Mouse (Mus musculus) hindlimb bud, embryonic 11.5 days (tissue): ENCODE measurements at regions not wholly inside any gene's neighbourhood (a gene's known extent, or its start where the extent isn't known, plus 50 kb on each side); places are given as distances from the start of the nearest gene placed in this dataset.

Source experiments
- DNase-seq: peaks from one replicate; pipeline ENCODE4 v3.0.0-alpha.2; 2012; ENCODE audit warnings: low read depth, low spot score; ENCODE audit errors: extremely low spot score

DNA sequence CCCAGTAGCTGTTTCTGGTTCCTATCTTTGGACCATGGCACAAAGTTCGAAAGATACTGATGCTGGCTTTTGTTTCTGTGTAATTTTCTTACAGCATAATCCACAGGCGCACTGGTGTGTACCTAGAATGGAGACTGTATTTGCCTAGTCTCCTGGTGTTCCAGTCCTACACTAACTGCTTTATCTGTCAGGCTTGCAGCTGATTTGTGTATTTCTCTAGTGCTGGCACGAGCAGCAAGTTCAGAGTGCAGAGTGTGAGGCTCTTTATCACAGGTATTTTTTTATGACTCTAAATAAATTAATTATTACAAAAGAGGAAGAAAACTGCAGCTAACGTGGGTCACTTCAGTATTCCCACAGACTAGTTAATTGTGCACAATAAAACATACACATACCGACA, 405.1 kb upstream of the Zeb2 start:
- DNase-seq: no peak

DNA sequence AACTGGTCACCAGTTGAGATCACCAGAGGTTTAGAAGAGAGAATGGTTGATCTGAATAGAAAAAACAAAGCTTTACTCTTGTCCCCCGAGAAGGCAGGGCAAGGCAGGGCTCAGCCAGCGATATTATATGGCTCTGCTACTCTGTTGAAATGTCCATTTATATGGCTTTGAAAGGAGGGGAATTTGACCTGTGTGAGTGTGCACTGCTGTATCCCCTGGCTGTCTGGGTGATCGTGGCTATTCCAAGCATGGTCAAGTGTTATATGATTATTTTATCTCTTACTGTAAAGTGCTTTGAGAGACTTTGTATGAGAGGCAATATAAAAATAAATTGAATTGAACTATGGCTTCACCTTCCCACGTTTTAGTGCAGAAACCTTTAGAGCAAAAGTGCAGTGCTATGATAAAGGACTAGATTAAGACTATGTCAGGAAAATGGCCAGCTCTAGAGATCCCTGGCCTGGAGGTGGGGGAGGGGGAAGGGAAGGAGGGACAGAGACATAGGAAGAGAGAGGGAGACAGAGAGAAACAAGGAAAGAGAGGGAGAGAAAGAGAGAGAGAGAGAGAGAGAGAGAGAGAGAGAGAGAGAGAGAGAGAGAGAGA, 402.5 kb upstream of the Zeb2 start:
- no peak for DNase-seq

DNA sequence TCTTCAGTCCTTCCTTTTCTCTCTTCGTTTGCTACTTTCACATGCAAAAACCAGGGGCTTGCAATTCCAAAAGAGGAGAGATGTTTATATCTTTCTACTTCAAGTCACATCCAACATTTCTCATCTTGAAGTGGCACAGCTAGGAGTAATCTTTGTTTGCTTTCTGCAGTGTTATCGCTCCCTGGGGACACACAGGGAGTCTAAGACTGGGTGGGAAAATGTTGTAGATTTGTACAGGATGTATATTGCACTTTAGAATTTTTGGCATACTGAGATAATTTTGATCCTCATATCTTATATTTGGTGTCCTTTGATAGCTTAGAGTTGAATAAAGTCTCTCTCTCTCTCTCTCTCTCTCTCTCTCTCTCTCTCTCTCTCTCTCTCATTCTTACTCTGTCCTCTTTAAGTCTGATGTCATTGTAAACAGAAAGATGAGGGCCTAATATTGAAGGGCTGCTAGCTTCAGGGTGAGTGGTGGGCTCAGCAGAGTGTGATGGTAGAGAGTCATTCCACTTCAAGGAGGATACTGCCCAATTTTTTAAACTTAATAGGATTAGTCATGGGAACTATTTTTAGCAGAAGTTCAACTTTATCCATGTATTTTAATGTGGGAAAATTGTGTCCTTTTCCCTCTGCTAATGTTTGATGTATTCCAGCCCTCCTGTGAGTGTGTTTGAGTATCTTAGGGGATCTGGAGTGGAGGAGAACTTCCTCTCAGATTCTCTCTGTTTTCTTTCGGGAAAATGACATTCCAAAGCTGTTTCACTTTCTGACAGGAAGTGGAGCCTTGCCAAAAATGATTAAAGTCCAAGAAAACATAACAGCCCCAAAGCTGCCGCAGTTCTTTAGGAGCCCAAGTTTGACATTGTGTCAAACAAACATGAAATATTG, 397.3 kb upstream of the Zeb2 start:
- no peak for DNase-seq

DNA sequence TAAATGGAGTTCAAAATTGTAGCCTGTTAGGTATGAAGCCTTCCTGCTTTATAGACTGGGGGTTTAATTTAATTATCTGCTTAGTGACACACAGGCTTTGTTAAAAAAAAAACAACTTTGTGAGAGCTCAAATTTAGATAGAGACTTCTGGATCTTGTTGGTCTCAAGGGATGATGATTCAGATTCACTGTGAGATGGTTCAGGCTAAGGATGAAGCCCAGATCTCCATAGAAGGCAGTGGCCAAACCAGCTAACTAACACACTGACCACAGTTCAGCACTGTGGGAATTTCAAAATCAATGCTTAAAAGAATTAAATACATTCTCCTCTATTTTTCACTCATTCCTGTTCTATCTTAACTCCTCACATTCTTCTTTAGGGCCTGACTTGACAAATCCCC, 395.7 kb upstream of the Zeb2 start:
- DNase-seq: no peak

DNA sequence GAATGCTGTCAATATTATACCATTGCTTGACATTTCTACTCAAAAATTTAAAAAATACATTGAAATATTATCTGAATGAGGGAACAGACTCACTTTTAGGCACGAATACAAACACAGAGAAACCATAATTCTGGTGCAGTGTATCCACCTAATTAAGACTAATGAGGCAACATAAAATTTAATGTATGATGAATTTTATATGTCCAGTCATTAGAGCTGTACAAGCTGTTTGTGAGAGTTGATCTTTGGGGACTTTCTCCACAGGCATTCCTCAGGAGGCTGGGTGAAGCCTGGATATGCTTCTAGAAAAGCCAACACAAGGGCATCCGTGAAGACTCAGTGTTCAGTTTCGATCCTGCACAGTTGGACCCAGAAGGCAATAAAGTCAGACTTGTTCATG, 394.6 kb upstream of the Zeb2 start:
- DNase-seq: no peak

DNA sequence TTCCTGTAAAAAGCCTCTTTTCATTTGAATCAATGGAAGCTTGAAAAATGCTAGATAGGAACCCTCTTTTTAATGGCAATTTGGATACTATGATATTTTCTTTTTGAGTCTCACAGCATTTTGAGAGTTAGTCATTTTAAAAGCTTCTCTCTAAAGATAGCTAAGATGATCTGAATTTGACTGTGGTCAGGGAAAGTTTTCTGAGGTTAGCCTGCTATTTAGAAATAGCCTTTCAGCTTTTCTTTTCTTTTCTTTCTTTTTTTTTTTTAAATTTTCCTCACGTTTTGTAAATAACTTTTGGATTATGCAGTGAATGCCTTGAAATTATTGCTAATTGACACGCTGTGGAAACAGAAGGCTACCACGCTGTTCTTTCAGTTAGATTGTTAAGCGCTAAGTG, 387.3 kb upstream of the Zeb2 start:
- DNase-seq: no peak

DNA sequence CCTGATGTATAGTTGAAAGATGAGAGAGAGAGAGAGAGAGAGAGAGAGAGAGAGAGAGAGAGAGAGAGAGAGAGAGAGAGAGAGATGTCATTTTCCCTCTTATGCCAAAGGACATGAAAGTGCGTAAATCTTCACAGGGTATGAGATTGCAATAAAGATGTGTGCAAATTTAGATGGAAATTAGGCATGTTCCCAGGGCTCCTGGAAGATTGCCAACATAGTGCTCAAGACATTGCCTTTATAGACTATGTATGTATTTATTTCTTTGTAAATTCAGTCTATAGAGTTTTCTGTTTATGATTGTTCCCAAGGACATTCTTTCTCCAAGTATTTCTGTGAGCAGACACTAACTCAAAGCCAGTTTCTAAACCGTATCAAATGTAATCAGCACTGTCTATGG, 376.5 kb upstream of the Zeb2 start:
- DNase-seq: no peak

DNA sequence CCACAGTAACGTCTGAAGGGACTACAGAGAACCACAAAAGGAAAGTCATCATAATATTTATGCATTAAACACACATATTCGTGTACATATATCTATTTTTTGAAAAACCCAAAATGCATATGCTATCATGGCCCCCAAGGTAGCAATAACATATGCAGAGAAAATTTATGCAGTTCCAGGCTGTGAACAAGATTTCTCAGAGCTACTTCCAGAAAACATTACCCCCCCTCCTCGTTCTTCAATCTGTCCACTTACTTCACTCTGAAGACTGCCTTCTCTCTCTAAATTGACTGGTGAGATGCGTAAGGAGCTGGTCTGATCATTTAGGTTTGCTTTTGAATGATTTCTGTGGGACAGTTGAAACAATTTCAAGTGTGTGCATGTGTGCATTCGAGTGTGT, 369.3 kb upstream of the Zeb2 start:
- DNase-seq: no peak

DNA sequence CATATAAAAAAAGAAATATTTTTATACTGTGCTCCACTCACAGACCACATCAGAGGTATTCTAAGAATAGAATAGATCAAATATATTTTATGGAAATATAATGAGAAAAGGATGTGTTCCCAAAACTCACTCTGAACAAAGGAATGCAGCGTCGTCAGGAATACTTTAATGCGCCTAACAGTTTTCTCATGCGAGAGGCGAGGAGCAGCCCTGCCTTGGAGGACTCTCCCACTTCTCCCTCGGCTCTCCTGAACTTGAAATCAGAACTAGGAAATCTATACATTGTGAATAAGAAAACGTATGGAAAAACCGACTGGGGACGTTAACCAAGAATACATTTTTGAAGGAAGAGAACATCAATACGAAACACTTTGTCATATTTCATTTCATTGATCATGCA, 368.3 kb upstream of the Zeb2 start:
- DNase-seq: no peak

DNA sequence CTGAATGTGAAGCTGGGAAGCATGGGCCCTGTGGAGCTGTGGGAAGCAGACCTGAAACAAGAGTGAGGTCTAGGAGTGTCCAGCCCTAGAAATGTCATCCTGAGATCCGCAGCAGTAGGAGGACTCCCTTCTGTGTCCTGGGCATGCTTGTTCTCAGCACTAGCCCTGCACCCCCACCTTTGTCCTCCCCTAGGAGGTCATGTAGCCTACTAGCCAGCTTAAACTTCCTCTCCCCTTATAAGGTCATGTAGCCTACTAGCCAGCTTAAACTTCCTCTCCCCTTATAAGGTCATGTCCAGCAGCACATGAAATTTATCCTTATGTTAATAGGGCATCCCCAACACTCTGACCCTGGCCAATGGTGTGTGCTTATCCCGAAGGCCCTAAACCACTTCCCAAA, 363.5 kb upstream of the Zeb2 start:
- DNase-seq: no peak

DNA sequence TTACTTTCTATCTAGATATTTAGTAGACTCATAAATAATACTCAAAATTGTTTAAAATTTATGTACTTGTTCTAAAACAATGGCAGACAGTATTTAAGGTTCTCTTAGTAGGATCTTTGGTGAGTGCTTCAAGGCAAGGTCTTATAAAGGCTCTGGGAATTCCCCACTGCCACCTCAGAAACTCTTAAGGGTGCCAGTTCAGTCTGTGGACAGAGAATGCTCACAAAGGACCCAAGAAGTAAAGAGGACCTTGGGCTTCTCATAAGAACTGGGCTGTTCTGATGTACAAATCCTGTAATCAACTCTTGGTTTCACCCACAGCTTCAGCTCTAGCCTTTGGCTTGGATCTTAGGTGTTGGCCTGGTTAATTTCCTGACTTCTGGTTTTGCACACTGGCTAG, 358.8 kb upstream of the Zeb2 start:
- DNase-seq: no peak

DNA sequence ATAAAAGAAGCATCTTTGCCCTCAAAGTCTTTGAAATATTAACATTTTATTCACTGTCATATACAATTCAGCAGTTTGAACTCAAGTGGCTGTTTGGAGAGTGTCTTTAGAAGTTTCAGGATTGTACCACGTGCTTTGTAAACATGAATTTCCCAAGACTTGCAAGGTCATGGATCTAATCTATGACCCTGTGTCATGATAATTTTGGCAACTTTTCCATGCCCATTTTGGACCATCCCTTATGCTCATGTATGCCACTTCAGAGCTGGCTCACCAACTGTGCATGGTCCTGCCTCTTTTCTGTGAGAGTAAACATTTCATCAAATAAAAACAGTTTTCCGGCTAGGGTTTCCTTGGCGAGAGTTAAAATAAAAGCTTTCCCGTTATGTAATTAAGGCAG, 347.1 kb upstream of the Zeb2 start:
- no peak for DNase-seq

DNA sequence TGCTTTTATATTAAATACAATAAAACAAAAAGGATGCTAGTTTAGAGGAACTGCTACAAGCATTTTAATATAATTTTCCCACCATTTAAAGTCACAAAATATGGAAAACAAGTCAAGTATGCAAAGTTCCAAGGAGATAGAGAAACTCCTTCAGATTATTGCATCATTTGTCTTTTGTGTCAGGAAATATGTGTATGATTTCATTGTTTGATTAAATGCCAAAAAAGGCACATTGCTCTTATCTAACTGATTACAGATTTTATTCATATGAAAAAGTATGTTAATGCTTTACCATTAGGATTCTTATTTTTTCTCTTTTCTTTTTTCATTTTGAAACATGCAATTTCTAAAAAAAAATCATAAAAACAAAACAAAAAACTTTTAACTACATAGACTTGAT, 342.2 kb upstream of the Zeb2 start:
- no peak for DNase-seq

DNA sequence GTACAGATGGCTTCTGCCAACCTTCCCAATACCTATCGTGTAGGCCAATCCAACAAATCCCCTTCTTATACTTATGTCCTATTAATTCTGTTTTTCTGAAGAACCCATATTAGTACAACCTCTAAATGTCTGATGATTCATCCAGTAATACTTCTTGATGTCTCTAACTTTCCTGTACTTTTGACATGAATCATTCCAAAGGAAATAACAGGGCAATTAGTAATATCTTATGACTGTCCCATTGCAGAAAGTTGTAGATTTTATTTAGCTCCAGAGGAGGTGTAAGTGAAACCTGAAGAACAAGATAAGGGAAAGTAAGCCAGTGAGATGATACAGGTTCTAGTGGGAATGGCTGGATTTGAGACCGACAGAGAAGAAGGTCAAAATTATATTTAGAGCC, 337.6 kb upstream of the Zeb2 start:
- DNase-seq: no peak

DNA sequence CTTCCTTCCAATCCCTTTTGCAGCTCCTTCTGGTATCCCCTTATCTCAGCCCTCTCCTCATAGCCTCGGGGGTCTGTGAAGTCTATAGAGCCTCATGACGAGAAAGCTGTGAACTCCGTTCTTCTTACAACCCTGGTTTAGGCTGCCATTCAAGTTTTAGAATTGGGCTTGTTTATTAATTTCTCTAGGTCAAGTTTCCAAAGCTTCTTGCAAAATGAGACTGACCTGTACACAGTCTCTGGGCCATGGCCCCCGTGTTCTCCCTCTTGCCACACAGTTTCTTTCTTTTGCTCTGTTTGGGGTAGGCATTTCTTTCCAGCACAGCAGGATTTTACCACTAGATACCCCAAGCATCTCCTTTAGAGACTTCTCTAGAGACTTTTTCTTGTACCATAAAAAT, 322.0 kb upstream of the Zeb2 start:
- no peak for DNase-seq

DNA sequence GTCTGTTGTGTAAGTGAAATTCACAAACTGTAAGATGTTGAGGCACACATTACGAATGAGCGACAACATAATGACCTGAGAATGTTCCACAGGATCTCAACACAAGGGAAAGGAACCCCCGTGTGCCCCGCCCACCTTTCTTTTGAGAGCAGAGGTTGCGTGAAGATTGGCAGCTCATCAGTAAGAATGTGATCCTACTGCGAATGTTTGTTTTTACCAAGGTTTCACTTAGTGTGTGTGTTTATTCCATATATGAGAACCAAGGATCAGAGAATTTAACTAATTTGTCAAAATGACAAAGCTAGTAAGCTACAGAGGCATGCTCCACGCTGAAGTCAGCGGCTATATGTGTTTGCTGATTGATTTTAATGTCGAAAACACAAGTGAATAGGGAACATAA, 321.5 kb upstream of the Zeb2 start:
- no peak for DNase-seq

DNA sequence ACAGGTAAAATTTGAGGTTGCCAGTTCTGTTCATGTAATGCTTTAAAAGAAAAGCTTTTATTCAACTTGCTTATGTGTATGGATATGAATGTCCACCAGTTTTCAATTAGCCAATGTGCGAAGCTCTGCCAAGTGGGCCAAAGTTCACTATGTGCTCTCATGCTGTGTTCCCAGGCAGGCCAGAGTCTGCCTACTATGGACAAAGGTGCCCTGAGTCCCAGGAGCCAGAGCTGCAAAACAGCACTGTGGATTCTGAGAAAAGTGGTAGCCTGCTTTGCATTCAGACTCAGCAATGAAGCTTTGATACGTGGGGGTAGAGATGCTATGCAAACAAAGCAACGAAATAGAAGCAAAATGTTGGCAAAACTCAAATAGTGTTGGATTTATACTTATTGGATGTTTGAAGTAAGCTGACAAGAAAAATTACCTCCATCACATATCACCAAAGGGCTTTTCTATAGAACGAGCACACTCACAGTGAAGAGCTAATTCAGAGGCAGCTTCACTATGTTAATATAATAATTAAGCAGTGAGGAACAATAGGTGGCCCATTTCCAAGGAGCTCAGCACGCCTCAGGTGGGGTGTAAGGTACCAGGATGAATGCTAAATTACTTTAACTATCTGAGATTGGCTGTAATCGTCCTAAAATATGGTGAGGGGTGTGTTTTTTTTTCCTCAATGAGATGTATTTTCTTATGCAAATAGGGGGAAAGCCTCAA, 318.2 kb upstream of the Zeb2 start:
- no peak for DNase-seq

DNA sequence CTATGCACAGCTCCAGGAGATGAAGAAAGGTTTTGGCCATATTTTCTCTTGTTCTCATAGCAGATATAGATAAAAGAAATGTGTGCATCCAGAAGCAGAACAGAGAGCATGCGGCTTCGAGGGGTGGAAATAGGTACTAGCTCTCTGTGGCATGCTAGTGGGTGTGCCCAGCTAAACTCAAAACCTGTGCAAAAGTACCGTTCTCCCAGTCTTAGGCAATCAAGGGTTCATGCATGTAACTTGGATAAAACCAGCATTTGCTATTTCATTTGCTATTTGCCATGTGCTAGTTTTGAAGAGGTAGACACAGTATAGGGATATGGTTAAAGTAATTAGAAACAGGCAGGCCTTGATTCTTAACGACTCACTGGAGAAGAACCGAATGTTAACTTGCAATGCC, 317.6 kb upstream of the Zeb2 start:
- DNase-seq: no peak

DNA sequence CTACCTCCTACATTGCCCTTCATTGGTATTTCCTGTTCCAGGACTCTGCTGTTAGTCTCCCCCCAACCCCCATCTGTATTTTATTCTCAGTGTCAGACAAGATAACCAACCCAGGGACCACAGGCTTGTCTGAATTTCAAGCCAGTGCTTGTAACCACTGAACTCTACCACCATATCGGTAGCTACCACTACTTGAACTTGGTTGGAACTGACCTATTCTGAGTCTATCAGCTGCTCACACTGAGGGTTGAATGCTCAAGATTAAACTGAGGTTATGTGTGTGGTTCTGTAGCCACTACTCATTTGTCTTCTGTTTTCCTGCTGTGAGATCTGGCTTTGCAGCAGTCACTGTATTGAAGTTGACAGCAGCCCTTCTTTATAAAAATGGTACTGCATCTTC, 317.0 kb upstream of the Zeb2 start:
- no peak for DNase-seq

DNA sequence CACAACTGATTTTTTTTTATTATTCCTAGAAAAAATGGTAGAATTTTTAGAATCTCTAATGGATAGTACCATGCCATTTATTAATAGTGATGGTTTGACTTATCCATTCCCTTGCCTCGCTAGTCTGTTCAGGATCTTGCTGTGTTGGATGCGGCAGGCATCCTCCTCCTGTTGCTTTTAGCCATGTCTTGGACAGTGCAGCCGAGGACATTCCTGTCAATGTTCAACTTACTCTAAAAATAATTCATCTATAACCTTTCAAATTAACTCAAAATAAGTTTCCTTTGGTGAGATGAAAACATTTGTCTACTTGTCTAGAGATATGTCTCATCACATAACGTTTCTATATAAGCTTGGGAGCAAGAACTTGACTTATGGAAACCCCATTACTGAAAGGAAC, 314.2 kb upstream of the Zeb2 start:
- no peak for DNase-seq

DNA sequence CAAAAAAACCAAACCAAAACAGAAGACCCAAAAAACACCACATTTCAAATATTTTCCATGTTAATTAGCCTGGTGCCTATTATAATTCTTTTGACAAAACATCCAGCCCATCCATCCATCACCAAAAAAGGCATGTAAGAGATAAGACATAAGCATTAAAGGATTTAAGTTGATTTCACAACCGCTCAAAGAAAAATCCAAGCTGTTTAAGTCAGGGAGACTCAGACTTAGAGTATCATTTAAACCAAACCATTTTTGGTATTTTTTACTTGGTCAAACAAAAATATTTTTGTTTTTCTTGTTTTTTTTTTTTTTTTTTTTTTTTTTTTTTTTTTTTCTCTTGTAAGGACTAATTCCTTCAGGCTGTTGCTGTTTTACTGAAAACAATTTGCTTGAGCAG, 304.6 kb upstream of the Zeb2 start:
- DNase-seq: no peak

DNA sequence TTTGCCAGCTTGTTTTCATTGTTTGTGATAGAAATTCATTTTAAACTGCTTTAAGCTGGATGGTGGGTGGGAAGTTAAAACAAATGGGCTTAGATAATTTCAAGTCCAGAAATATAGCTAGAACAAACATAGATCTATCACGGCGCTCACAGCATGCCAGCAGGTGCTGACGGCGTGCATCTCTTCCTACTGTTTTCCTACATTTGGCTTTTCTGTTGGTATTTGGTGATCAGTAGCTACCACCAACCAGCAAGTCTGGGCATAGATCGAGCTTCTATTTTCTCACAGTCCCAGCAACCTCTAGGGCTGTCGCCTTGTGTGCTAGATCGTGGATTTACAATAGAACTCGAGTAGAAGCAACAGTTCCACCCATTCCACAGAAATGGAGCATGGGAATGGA, 290.9 kb upstream of the Zeb2 start:
- no peak for DNase-seq
